Mouse (Mus musculus) midbrain, embryonic 14.5 days (tissue): ENCODE measurements around the gene Gcgr. TPM values are rescaled to one million over a fixed set of nuclear protein-coding genes. Genes with fewer than 3 reads are reported as not detected.

Experiments used
- ATAC-seq: fragments of 200-750 bp; cut with Nextera tagmentation; 2 replicates; pipeline ENCODE4 v1.8.0; 2017; ENCODE audit warnings: moderate number of reproducible peaks, moderate library complexity; ENCODE audit not compliant: low FRiP score, low TSS enrichment
- DNase-seq: peaks from one replicate; pipeline ENCODE4 v3.0.0-alpha.2; 2015
- H3K27ac ChIP-seq: fragments of 300-500 bp; sonication (generic); replicated peaks from 2 replicates; pipeline ENCODE4 v1.5.1; 2014; ENCODE audit warnings: mild to moderate bottlenecking, low read depth, low read length, moderate library complexity
- H3K27me3 ChIP-seq: fragments of 300-500 bp; sonication (generic); 2 replicates; pipeline ENCODE4 v1.6.1; 2014; ENCODE audit warnings: low read length, control low read depth, mixed read lengths; ENCODE audit not compliant: control insufficient read depth, insufficient read depth
- H3K36me3 ChIP-seq: fragments of 300-500 bp; sonication (generic); 2 replicates; pipeline ENCODE4 v1.6.1; 2014; ENCODE audit warnings: low read length, control low read depth; ENCODE audit not compliant: control insufficient read depth, insufficient read depth
- H3K4me1 ChIP-seq: fragments of 300-500 bp; sonication (generic); 2 replicates; pipeline ENCODE4 v1.6.1; 2014; ENCODE audit warnings: mild to moderate bottlenecking, antibody characterized with exemption, low read length, control low read depth; ENCODE audit not compliant: control insufficient read depth, insufficient read depth
- H3K4me2 ChIP-seq: fragments of 300-500 bp; sonication (generic); 2 replicates; pipeline ENCODE4 v1.6.1; 2014; ENCODE audit warnings: mild to moderate bottlenecking, low read length, moderate library complexity
- H3K4me3 ChIP-seq: fragments of 300-500 bp; sonication (generic); replicated peaks from 2 replicates; pipeline ENCODE4 v1.5.1; 2014; ENCODE audit warnings: low read depth, low read length
- H3K9ac ChIP-seq: fragments of 300-500 bp; sonication (generic); replicated peaks from 2 replicates; pipeline ENCODE4 v1.6.1; 2014; ENCODE audit warnings: mild to moderate bottlenecking, low read length, moderate library complexity
- H3K9me3 ChIP-seq: fragments of 300-500 bp; sonication (generic); 2 replicates; pipeline ENCODE4 v1.6.1; 2016; ENCODE audit warnings: low read length, control low read depth, mixed read lengths; ENCODE audit not compliant: control insufficient read depth
- WGBS: fragments of 180-500 bp; shearing (Covaris S2); extraction: QIAGEN DNeasy Blood & Tissue Kit; methylation state at CpG from one replicate; pipeline ENCODE4 v1.1.7; 2014; 5-methylcytosine and 5-hydroxymethylcytosine counted together
- polyA plus RNA-seq: library from polyadenylated mRNA; unstranded; fragments of >200 nt; fragmentation: Nextera tagmentation; extraction: Ambion mirVana; gene quantifications from 2 replicates; pipeline ENCODE4 v1.2.1, GENCODE M21; 2014

Gcgr gene
- polyA plus RNA-seq, 1 experiment from 2014 or later = 0.21 TPM

- no peak for DNase-seq
- no peak overlapping the region for H3K9ac ChIP-seq
- peaks cover 23% of the 10 kb centered on the region for H3K36me3 ChIP-seq
- H3K9me3 ChIP-seq = no peaks in the 10 kb centered on the region
- no peak overlapping the region for H3K4me2 ChIP-seq
- H3K4me1 ChIP-seq = peaks cover 12% of the 10 kb centered on the region
- 68% methylated on average over 3 of the region's 3 CpGs for WGBS
- no peaks in the 10 kb centered on the region for H3K27me3 ChIP-seq
- ATAC-seq = no peak
- H3K27ac ChIP-seq = peak overlapping the region; percentile 67; the same call in 1 of the 2 replicates
- no peak overlapping the region for H3K4me3 ChIP-seq
Observed at GRCm38 (mm10) chr11:120538485-120538884, 8.0 kb downstream of the Gcgr start.

- H3K9ac ChIP-seq = no peak overlapping the region
- H3K36me3 ChIP-seq = peaks cover 27% of the 10 kb centered on the region
- ATAC-seq = no peak
- DNase-seq = no peak
- H3K27ac ChIP-seq = peak overlapping the region; percentile 67
- peaks cover 12% of the 10 kb centered on the region for H3K4me1 ChIP-seq
- no peak overlapping the region for H3K4me2 ChIP-seq
- no peak overlapping the region for H3K4me3 ChIP-seq
- H3K27me3 ChIP-seq = no peaks in the 10 kb centered on the region
- WGBS = 36% methylated on average over 8 of the region's 8 CpGs
- no peaks in the 10 kb centered on the region for H3K9me3 ChIP-seq
Observed at GRCm38 (mm10) chr11:120538955-120539284, 8.4 kb downstream of the Gcgr start.

- Histone ChIP-seq H3K4me2 (no peak overlapping the region), H3K4me1 (peaks cover 12% of the 10 kb centered on the region), H3K9ac (peak overlapping the region; percentile 34; the same call in 1 of the 2 replicates), H3K4me3 (no peak overlapping the region), H3K27ac (peak overlapping the region; percentile 67), H3K9me3 (no peaks in the 10 kb centered on the region), H3K27me3 (no peaks in the 10 kb centered on the region), H3K36me3 (peaks cover 32% of the 10 kb centered on the region)
- DNase-seq (peak; percentile 62), ATAC-seq (peak; percentile 42; the same call in 1 of the 2 replicates)
- WGBS = 13% methylated on average over 10 of the region's 10 CpGs
Observed at GRCm38 (mm10) chr11:120539285-120540014, 9.0 kb downstream of the Gcgr start.

- H3K4me3 ChIP-seq = no peak overlapping the region
- peaks cover 12% of the 10 kb centered on the region for H3K4me1 ChIP-seq
- no peaks in the 10 kb centered on the region for H3K9me3 ChIP-seq
- H3K27ac ChIP-seq = no peak overlapping the region
- no peak for ATAC-seq
- H3K27me3 ChIP-seq = no peaks in the 10 kb centered on the region
- 37% methylated on average over 4 of the region's 4 CpGs for WGBS
- H3K9ac ChIP-seq = no peak overlapping the region
- no peak for DNase-seq
- peaks cover 40% of the 10 kb centered on the region for H3K36me3 ChIP-seq
- H3K4me2 ChIP-seq = no peak overlapping the region
Observed at GRCm38 (mm10) chr11:120541907-120542306, 11.4 kb downstream of the Gcgr start.

GRCm38 (mm10) chr11:120542376-120542775 lies 11.9 kb downstream of the Gcgr start:
- H3K36me3 ChIP-seq = peaks cover 40% of the 10 kb centered on the region
- no peaks in the 10 kb centered on the region for H3K9me3 ChIP-seq
- H3K4me1 ChIP-seq = peaks cover 12% of the 10 kb centered on the region
- no peak overlapping the region for H3K9ac ChIP-seq
- no peak overlapping the region for H3K27ac ChIP-seq
- H3K27me3 ChIP-seq = no peaks in the 10 kb centered on the region
- H3K4me3 ChIP-seq = no peak overlapping the region
- H3K4me2 ChIP-seq = no peak overlapping the region
- 88% methylated on average over 6 of the region's 6 CpGs for WGBS
- no peak for DNase-seq
- no peak for ATAC-seq

GRCm38 (mm10) chr11:120545964-120546363 lies 15.5 kb downstream of the Gcgr start:
- DNase-seq (no peak), ATAC-seq (no peak)
- Histone ChIP-seq H3K27ac (no peak overlapping the region), H3K4me3 (no peak overlapping the region), H3K4me2 (no peak overlapping the region), H3K4me1 (peaks cover 18% of the 10 kb centered on the region), H3K9ac (no peak overlapping the region), H3K27me3 (no peaks in the 10 kb centered on the region), H3K9me3 (no peaks in the 10 kb centered on the region), H3K36me3 (peaks cover 40% of the 10 kb centered on the region)
- WGBS = 94% methylated on average over 3 of the region's 3 CpGs

GRCm38 (mm10) chr11:120547469-120547868 lies 17.0 kb downstream of the Gcgr start:
- Histone ChIP-seq H3K9ac (no peak overlapping the region), H3K27me3 (no peaks in the 10 kb centered on the region), H3K4me1 (peaks cover 18% of the 10 kb centered on the region), H3K27ac (no peak overlapping the region), H3K4me2 (no peak overlapping the region), H3K36me3 (peaks cover 28% of the 10 kb centered on the region), H3K4me3 (no peak overlapping the region), H3K9me3 (no peaks in the 10 kb centered on the region)
- DNase-seq = no peak
- ATAC-seq = no peak
- WGBS = 70% methylated on average over 2 of the region's 2 CpGs

- no peaks in the 10 kb centered on the region for H3K9me3 ChIP-seq
- 84% methylated on average over 3 of the region's 3 CpGs for WGBS
- H3K36me3 ChIP-seq = peaks cover 21% of the 10 kb centered on the region
- H3K9ac ChIP-seq = no peak overlapping the region; the same call in 1 of the 2 replicates
- DNase-seq (no peak), ATAC-seq (no peak)
- H3K27me3 ChIP-seq = no peaks in the 10 kb centered on the region
- peak overlapping the region; percentile 94 for H3K4me2 ChIP-seq
- H3K4me1 ChIP-seq = peaks cover 18% of the 10 kb centered on the region
- H3K4me3 ChIP-seq = peak overlapping the region; percentile 98; the same call in 1 of the 2 replicates
- H3K27ac ChIP-seq = no peak overlapping the region
Observed at GRCm38 (mm10) chr11:120548214-120548613, 17.7 kb downstream of the Gcgr start.

GRCm38 (mm10) chr11:120548786-120549167 lies 18.3 kb downstream of the Gcgr start:
- H3K36me3 ChIP-seq = peaks cover 15% of the 10 kb centered on the region
- DNase-seq (no peak), ATAC-seq (no peak)
- peaks cover 18% of the 10 kb centered on the region for H3K4me1 ChIP-seq
- no peaks in the 10 kb centered on the region for H3K9me3 ChIP-seq
- peak overlapping the region; percentile 98 for H3K4me3 ChIP-seq
- H3K9ac ChIP-seq = peak overlapping the region; percentile 93
- H3K27me3 ChIP-seq = no peaks in the 10 kb centered on the region
- 30% methylated on average over 7 of the region's 7 CpGs for WGBS
- H3K27ac ChIP-seq = peak overlapping the region; percentile 81; the same call in 1 of the 2 replicates
- peak overlapping the region; percentile 94 for H3K4me2 ChIP-seq
